Mouse (Mus musculus) liver, adult 10 weeks (tissue): Measurements from ENCODE around the gene Slc26a1. TPM values are rescaled to one million over a fixed set of nuclear protein-coding genes. Genes with fewer than 3 reads are reported as not detected.

ENCODE experiments used
- polyA plus RNA-seq: library from polyadenylated mRNA; stranded (reverse); fragments of 350-450 nt; fragmentation: Illumina TruSeq; extraction: RNeasy Lipid Tissue Mini Kit (QIAGEN cat#74804); gene quantifications from one replicate; pipeline ENCODE4 v1.2.3, GENCODE M21; 2014; ENCODE audit warnings: low read depth, low replicate concordance

Slc26a1 gene
- 29.2 TPM for polyA plus RNA-seq

GRCm38 (mm10) chr5:108675251-108675816, at the start of gene Slc26a1:
Gene Slc26a1, minus strand, starts transcription at chr5:108675569.

GRCm38 (mm10) chr5:108692271-108692670, 16.9 kb upstream of the Slc26a1 start, which contains the start of gene Fgfrl1:
Gene Fgfrl1, plus strand, starts transcription at chr5:108692382.

GRCm38 (mm10) chr5:108668977-108669936, 6.1 kb downstream of the Slc26a1 start, which contains the start of gene Dgkq:
Gene Dgkq, minus strand, starts transcription at chr5:108669672.

GRCm38 (mm10) chr5:108659698-108660631, 15.4 kb downstream of the Slc26a1 start, which contains the start of gene Idua:
Gene Idua, plus strand, starts transcription at chr5:108660331.

GRCm38 (mm10) chr5:108629634-108630483, 45.5 kb downstream of the Slc26a1 start, which contains the start of the genes Gak and Tmem175:
Gene Gak, minus strand, starts transcription at chr5:108629755.
Gene Tmem175, plus strand, starts transcription at chr5:108629770.

Other genes starting within 250 kb of the Slc26a1 start
- 154 TPM for gene Atp5k, start 241.1 kb downstream of the Slc26a1 start, polyA plus RNA-seq
- 0.93 TPM for gene Mfsd7a, start 226.7 kb downstream of the Slc26a1 start, polyA plus RNA-seq
- gene Pcgf3, start 214.3 kb downstream of the Slc26a1 start, polyA plus RNA-seq: 16.0 TPM
- gene Cplx1, start 125.5 kb downstream of the Slc26a1 start, polyA plus RNA-seq: not detected
- gene Gak, start 45.8 kb downstream of the Slc26a1 start, polyA plus RNA-seq: 35.0 TPM
- 6.9 TPM for gene Tmem175, start 45.8 kb downstream of the Slc26a1 start, polyA plus RNA-seq
- gene Idua, start 15.2 kb downstream of the Slc26a1 start, polyA plus RNA-seq: 3.5 TPM
- 9.6 TPM for gene Dgkq, start 5.9 kb downstream of the Slc26a1 start, polyA plus RNA-seq
- gene Fgfrl1, start 16.8 kb upstream of the Slc26a1 start, polyA plus RNA-seq: 4.1 TPM
- not detected for gene Rnf212, start 99.4 kb upstream of the Slc26a1 start, polyA plus RNA-seq
- not detected for gene Tmed11, start 119.8 kb upstream of the Slc26a1 start, polyA plus RNA-seq
- gene Vmn2r8, start 133.3 kb upstream of the Slc26a1 start, polyA plus RNA-seq: not detected
- not detected for gene Vmn2r9, start 177.0 kb upstream of the Slc26a1 start, polyA plus RNA-seq